Mouse (Mus musculus): Measurements from ENCODE around the gene Abcd2.

GRCm38 (mm10) chr15:91179911-91180622 is 11.5 kb downstream of the Abcd2 start:
- no peak for TF ChIP-seq POLR2A (IDR thresholded peaks at IDR 0.05; ENCODE audit: low read depth, low read length)
- TF ChIP-seq CTCF (IDR thresholded peaks at IDR 0.05; ENCODE audit: extremely low read depth, insufficient read length, insufficient replicate concordance, low read depth, low read length): no peak
